ENCODE assay signal across 15 mouse cellular contexts in the genomic region with DNA sequence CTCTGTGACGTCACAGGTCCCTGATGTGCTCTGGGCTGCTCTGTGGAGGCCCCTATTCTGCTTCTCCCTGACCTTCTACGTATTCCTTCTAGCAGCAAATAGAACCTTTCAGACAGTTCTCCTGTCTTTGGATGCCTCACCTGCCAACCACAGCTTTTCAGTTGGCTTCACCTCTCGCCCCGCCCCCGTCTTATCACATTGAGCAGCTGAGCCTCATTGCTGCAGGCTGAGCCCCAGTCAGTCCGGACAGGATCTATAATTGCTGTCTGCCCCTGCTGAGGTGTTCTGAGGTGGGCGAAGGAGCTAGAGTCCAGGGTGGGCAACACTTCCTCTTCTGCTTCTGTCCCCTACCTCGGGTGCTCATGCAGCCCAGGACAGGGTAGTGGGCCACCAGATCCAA.
"Had no signal": no experiment of that assay in that cellular context is flagged by ENCODE, and none has a peak within 500 bp of the region (broad histone marks: within the 10 kb centered on the region; RNA-seq: fewer than 3 reads in every experiment).

No protein-coding gene starts in this region.

- H3K27me3 ChIP-seq: limb, embryonic 13.5 days; lung, embryonic 15.5 days; midbrain, embryonic 13.5 days; stomach, embryonic 15.5 days had no signal

- H3K9ac ChIP-seq: limb, embryonic 13.5 days; liver, embryonic 14.5 days; lung, embryonic 15.5 days; midbrain, embryonic 13.5 days; stomach, embryonic 15.5 days had no signal

- ATAC-seq: hindbrain, postnatal 0 days; midbrain, embryonic 13.5 days had no signal

- H3K4me2 ChIP-seq: limb, embryonic 13.5 days; lung, embryonic 15.5 days; midbrain, embryonic 13.5 days; stomach, embryonic 15.5 days had no signal

- DNase-seq: kidney, adult 11 months; kidney, adult 9 months; kidney, postnatal 36 days; left cerebral cortex, postnatal 4 days; lung, postnatal 14 days; right cerebral cortex, postnatal 4 days had no signal

- H3K36me3 ChIP-seq: limb, embryonic 13.5 days; lung, embryonic 15.5 days; midbrain, embryonic 13.5 days; stomach, embryonic 15.5 days had no signal

- H3K4me3 ChIP-seq: layer of hippocampus, adult 2 months; limb, embryonic 13.5 days; lung, embryonic 15.5 days; midbrain, embryonic 13.5 days; stomach, embryonic 15.5 days had no signal

- H3K4me1 ChIP-seq: lung, embryonic 15.5 days; stomach, embryonic 15.5 days had no signal

- H3K27ac ChIP-seq: hindbrain, postnatal 0 days; kidney, postnatal 0 days; layer of hippocampus, adult 2 months; limb, embryonic 13.5 days; liver, embryonic 14.5 days; lung, embryonic 15.5 days; macrophage; midbrain, embryonic 13.5 days; stomach, embryonic 15.5 days had no signal

- H3K9me3 ChIP-seq: limb, embryonic 13.5 days; lung, embryonic 15.5 days; midbrain, embryonic 13.5 days; stomach, embryonic 15.5 days had no signal
